Mouse (Mus musculus) CH12.LX (cell line): ENCODE results near the gene Pknox2. TPM values are rescaled to one million over a fixed set of nuclear protein-coding genes. Genes with fewer than 3 reads are reported as not detected.

Experiments
- DNase-seq: peaks from one replicate; pipeline ENCODE4 v3.0.0-alpha.2; 2013; ENCODE audit errors: extremely low read depth
- H3K27ac ChIP-seq: 2 replicates; pipeline ENCODE4 v1.5.1; 2012; ENCODE audit warnings: low read depth, mild to moderate bottlenecking, control low read depth, moderate library complexity; ENCODE audit not compliant: insufficient read depth
- H3K27me3 ChIP-seq: replicated peaks from 2 replicates; pipeline ENCODE3; 2012; ENCODE audit warnings: inconsistent platforms
- H3K36me3 ChIP-seq, 2 experiments: replicated peaks in 1 of 2; 2 replicates each; pipeline versions ENCODE3 to v1.6.1; 2012; ENCODE audit warnings: inconsistent platforms in 1 of 2, low read length in 1 of 2, mild to moderate bottlenecking in 1 of 2, mixed read lengths in 1 of 2, moderate library complexity in 1 of 2; ENCODE audit not compliant: control insufficient read depth in 1 of 2, insufficient read depth in 1 of 2
- H3K4me1 ChIP-seq, 2 experiments: 2 replicates each; pipeline ENCODE4 v1.6.1; 2012; ENCODE audit warnings: inconsistent platforms in 1 of 2, moderate library complexity in 1 of 2; ENCODE audit not compliant: insufficient read depth in 2 of 2, control insufficient read depth in 1 of 2
- H3K4me2 ChIP-seq: 2 replicates; pipeline ENCODE4 v1.6.1; 2012; ENCODE audit warnings: low read depth, mild to moderate bottlenecking, control low read depth; ENCODE audit not compliant: poor library complexity, insufficient read depth, severe bottlenecking
- H3K4me3 ChIP-seq, 3 experiments: fragments of 150-350 bp in 1 of 3; sonication (generic) in 1 of 3; replicated peaks in 1 of 3; 2 replicates each; pipeline versions ENCODE3 to v1.5.1; 2011 to 2012; ENCODE audit warnings: low read depth in 2 of 3, low read length in 2 of 3, mild to moderate bottlenecking in 2 of 3, moderate library complexity in 2 of 3, control low read depth in 1 of 3, improper control_type of control experiment in 1 of 3, inconsistent platforms in 1 of 3, mixed read lengths in 1 of 3; ENCODE audit not compliant: poor library complexity in 1 of 3
- H3K79me2 ChIP-seq: replicated peaks from 2 replicates; pipeline ENCODE4 v1.6.1; 2012; ENCODE audit warnings: mild to moderate bottlenecking, moderate library complexity; ENCODE audit not compliant: control insufficient read depth, poor library complexity, insufficient read depth, severe bottlenecking; ENCODE audit errors: extremely low read depth
- H3K9ac ChIP-seq: 2 replicates; pipeline ENCODE4 v1.6.1; 2012; ENCODE audit warnings: low read depth, mild to moderate bottlenecking, control low read depth, moderate library complexity; ENCODE audit not compliant: insufficient read depth
- H3K9me3 ChIP-seq: replicated peaks from 2 replicates; pipeline ENCODE3; 2012; ENCODE audit warnings: low read length, inconsistent platforms, mixed read lengths
- CTCF ChIP-seq, 2 experiments: IDR thresholded peaks in 1 of 2; conservative IDR thresholded peaks in 1 of 2; 2 replicates each; pipeline ENCODE4 v1.5.1; 2011 to 2012; ENCODE audit warnings: low read depth in 2 of 2, low read length in 2 of 2, improper control_type of control experiment in 1 of 2, inconsistent platforms in 1 of 2, mild to moderate bottlenecking in 1 of 2, moderate library complexity in 1 of 2
- ETS1 ChIP-seq: conservative IDR thresholded peaks from 2 replicates; pipeline ENCODE4 v1.6.1; 2012; ENCODE audit warnings: low read depth, mild to moderate bottlenecking, inconsistent platforms, low read length, improper control_type of control experiment, moderate library complexity
- IRF4 ChIP-seq: IDR thresholded peaks from 2 replicates; pipeline ENCODE4 v1.6.1; 2014; ENCODE audit warnings: low read depth, mild to moderate bottlenecking, inconsistent platforms, low read length, improper control_type of control experiment
- JUN ChIP-seq: IDR thresholded peaks from 2 replicates; pipeline ENCODE4 v1.6.1; 2011; ENCODE audit warnings: low read depth, mild to moderate bottlenecking, low read length, improper control_type of control experiment, moderate library complexity; ENCODE audit not compliant: insufficient read depth
- MAX ChIP-seq: IDR thresholded peaks from 2 replicates; pipeline ENCODE4 v1.6.1; 2011; ENCODE audit warnings: low read length, improper control_type of control experiment
- NELFE ChIP-seq: IDR thresholded peaks from 2 replicates; pipeline ENCODE4 v1.6.1; 2011; ENCODE audit warnings: low read depth, low read length, improper control_type of control experiment
- NRF1 ChIP-seq: IDR thresholded peaks from 2 replicates; pipeline ENCODE4 v1.6.1; 2014; ENCODE audit warnings: low read depth, mild to moderate bottlenecking, inconsistent platforms, low read length, improper control_type of control experiment, moderate library complexity
- PAX5 ChIP-seq: IDR thresholded peaks from 2 replicates; pipeline ENCODE4 v1.6.1; 2012; ENCODE audit warnings: low read length, inconsistent platforms, mixed read lengths
- POLR2AphosphoS2 ChIP-seq: IDR thresholded peaks from 2 replicates; pipeline ENCODE4 v1.6.1; 2011; ENCODE audit warnings: low read depth, low read length, improper control_type of control experiment
- ZKSCAN1 ChIP-seq: IDR thresholded peaks from 2 replicates; pipeline ENCODE4 v1.6.1; 2012; ENCODE audit warnings: low read depth, inconsistent platforms, low read length, improper control_type of control experiment, borderline replicate concordance
- ZMIZ1 ChIP-seq: IDR thresholded peaks from 2 replicates; pipeline ENCODE4 v1.6.1; 2012; ENCODE audit warnings: low read depth, mild to moderate bottlenecking, inconsistent platforms, low read length, improper control_type of control experiment
- ZNF384 ChIP-seq: IDR thresholded peaks from 2 replicates; pipeline ENCODE4 v1.6.1; 2012; ENCODE audit warnings: low read depth, low read length, improper control_type of control experiment, inconsistent platforms
- dilution Hi-C: fragments of 300-500 bp; cut with MboI; formaldehyde crosslinking; loops from 2 replicates; pipeline ENCODE4 v1.14.3; 2020; ENCODE audit warnings: low sequenced_read_pairs; ENCODE audit not compliant: extremely low pct_unique_long_range_greater_than_20kb, extremely low pct_ligation_motif_present
- in situ Hi-C: fragments of 300-500 bp; cut with MboI; formaldehyde crosslinking; loops from 3 replicates; pipeline ENCODE4 v1.14.3; 2019; ENCODE audit warnings: low sequenced_read_pairs, low pct_ligation_motif_present, low pct_unique_long_range_greater_than_20kb, mixed read lengths
- polyA plus RNA-seq: library from polyadenylated mRNA; unstranded; fragments of >175 nt; gene quantifications from 2 replicates; pipeline ENCODE4 v1.2.1, GENCODE M21; 2012; ENCODE audit warnings: low read depth; ENCODE audit not compliant: insufficient read length
- total RNA-seq, 2 experiments: library from RNA; depleted of rRNA; stranded (reverse); fragments of 300-350 nt in 1 of 2; fragments of >200 nt in 1 of 2; gene quantifications; 2 replicates each; pipeline ENCODE4 v1.2.3; 2012 to 2014

The Pknox2 gene
- total and polyA plus RNA-seq, 3 experiments = 0.08 to 0.11 TPM; not detected in 1

GRCm38 (mm10) chr9:37114286-37115267, 32.6 kb downstream of the Pknox2 start:
- Histone ChIP-seq H3K27ac (no peak overlapping the region), H3K9ac (no peak overlapping the region), H3K27me3 (peaks cover 14% of the 10 kb centered on the region), H3K4me1 (peaks cover 3 to 30% of the 10 kb centered on the region in 2 experiments; a peak in 3 of 4 replicates), H3K9me3 (no peaks in the 10 kb centered on the region), H3K4me3 (no peak overlapping the region), H3K4me2 (no peak overlapping the region), H3K79me2 (no peaks in the 10 kb centered on the region), H3K36me3 (no peaks in the 10 kb centered on the region)
- dilution Hi-C loops = no loop called here
- no peak for DNase-seq
- in situ Hi-C loops = no loop called here
- no peak for TF ChIP-seq ZKSCAN1
- TF ChIP-seq JUN = no peak
- TF ChIP-seq ZNF384 = no peak
- TF ChIP-seq CTCF (conservative IDR thresholded peaks at IDR 0.05 in 1 of 2, IDR thresholded peaks at IDR 0.05 in 1 of 2; ENCODE audit: low read depth in 2 of 2, low read length in 2 of 2) = peak in 1 of 2 experiments; percentile 21; a peak in 1 of 4 replicates

DNA sequence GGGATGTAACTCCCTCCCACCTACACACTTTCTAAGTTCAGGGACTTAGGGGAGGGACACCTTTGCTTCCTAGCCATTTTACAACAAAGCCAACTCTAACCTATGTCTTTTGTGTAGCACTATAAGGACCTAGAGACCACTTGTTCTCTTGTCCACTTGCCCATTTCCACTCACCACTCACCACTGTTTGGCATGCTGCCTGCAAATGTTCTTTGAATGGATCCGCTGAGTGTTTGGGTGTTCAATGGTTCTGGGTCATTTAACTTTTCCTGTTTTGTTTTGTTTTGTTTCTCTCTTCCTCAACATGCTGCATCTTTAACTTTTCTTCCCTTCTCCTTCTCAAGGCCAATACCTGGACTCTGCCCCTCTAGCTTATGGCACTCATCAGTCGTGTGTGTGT, 39.7 kb downstream of the Pknox2 start:
- TF ChIP-seq ZNF384 (no peak), MAX (no peak), IRF4 (no peak), JUN (no peak), ETS1 (no peak), PAX5 (no peak), NELFE (no peak), NRF1 (no peak)
- dilution Hi-C loops = no loop called here
- no peak overlapping the region for H3K4me3 ChIP-seq

GRCm38 (mm10) chr9:37106808-37107207, 40.4 kb downstream of the Pknox2 start:
- Histone ChIP-seq H3K27ac (no peak overlapping the region), H3K9me3 (no peaks in the 10 kb centered on the region), H3K4me2 (no peak overlapping the region), H3K9ac (no peak overlapping the region), H3K36me3 (no peaks in the 10 kb centered on the region), H3K27me3 (peaks cover 9% of the 10 kb centered on the region), H3K4me3 (no peak overlapping the region), H3K4me1 (peaks cover 0 to 10% of the 10 kb centered on the region in 2 experiments; a peak in 2 of 4 replicates), H3K79me2 (no peaks in the 10 kb centered on the region)
- dilution Hi-C loops (no loop called here), in situ Hi-C loops (no loop called here)
- TF ChIP-seq CTCF (conservative IDR thresholded peaks at IDR 0.05 in 1 of 2, IDR thresholded peaks at IDR 0.05 in 1 of 2; ENCODE audit: low read depth in 2 of 2, low read length in 2 of 2) = no peak
- TF ChIP-seq ZMIZ1 = no peak
- TF ChIP-seq POLR2AphosphoS2 = no peak
- DNase-seq = no peak

More for the DNA sequence above, 39.7 kb downstream of the Pknox2 start:
- Histone ChIP-seq H3K4me1 (peaks cover 0 to 10% of the 10 kb centered on the region in 2 experiments; a peak in 2 of 4 replicates), H3K27ac (no peak overlapping the region), H3K4me2 (no peak overlapping the region), H3K79me2 (no peaks in the 10 kb centered on the region), H3K36me3 (no peaks in the 10 kb centered on the region), H3K9me3 (no peaks in the 10 kb centered on the region), H3K9ac (no peak overlapping the region), H3K27me3 (peaks cover 9% of the 10 kb centered on the region)
- in situ Hi-C loops = no loop called here
- DNase-seq = no peak
